ENCODE assay signal across 8 mouse cellular contexts in the genomic region with DNA sequence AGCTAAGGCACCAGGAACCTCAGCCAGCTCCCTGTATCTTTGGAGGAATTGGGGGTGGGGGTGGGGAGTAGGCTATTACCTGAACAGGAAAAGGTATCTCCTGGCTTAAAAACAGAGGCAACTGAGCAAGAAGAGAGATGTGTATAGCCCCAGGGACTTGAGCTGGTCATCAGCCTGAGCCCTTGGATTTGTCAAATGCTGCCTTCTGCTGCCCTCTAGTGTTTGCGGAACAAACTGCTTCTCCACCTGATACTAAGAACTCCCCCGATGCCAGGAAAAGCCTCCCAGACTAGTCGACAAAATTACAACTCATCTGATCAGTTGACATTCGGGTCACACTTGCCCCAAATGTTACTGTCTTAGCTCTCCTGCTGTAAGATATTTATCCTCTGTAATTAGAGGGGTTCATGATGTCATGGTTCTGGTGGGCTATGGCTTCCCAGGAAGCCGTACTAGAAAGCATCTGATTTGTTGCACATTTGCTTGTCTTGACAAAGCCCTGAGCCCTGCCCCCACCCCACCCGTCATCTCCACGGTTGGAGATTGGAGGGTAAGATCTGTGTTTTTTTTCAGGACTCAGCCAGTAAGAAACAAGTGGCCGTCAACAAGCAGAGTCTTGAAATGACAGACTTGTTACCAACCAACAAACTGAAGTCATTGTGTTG. TPM values are rescaled to one million over a fixed set of nuclear protein-coding genes. Genes with fewer than 3 reads are reported as not detected.
DNase-seq lines count a peak whose midpoint lies in the region; ATAC-seq and TF ChIP-seq lines count a peak whose summit lies in the region.

No protein-coding gene starts in this region.

- H3K9me3 ChIP-seq in forebrain, embryonic 10.5 days: 0 out of 2 replicates have a peak, but pooled peaks cover 3% of the 10 kb centered on the region
- H3K9me3 ChIP-seq in heart, embryonic 14.5 days (ENCODE audit: control insufficient read depth, low read length): no peaks in the 10 kb centered on the region
- H3K9me3 ChIP-seq in liver, embryonic 12.5 days (replicated peaks): no peaks in the 10 kb centered on the region
- 0 out of 2 replicates have a peak, but pooled peaks cover 6% of the 10 kb centered on the region for H3K9me3 ChIP-seq in neural tube, embryonic 12.5 days
- H3K9me3 ChIP-seq in stomach, postnatal 0 days (ENCODE audit: control insufficient read depth, low read length): no peaks in the 10 kb centered on the region

- H3K4me1 ChIP-seq in forebrain, embryonic 10.5 days: no peaks in the 10 kb centered on the region
- peaks cover 3 to 4% of the 10 kb centered on the region in 2 experiments; a peak in 1 of 4 replicates for H3K4me1 ChIP-seq in heart, embryonic 14.5 days (ENCODE audit: control insufficient read depth in 2 of 2, insufficient read depth in 2 of 2, low read length in 2 of 2)
- H3K4me1 ChIP-seq in liver, embryonic 12.5 days: peaks cover 3% of the 10 kb centered on the region; the same call in 1 of the 2 replicates
- H3K4me1 ChIP-seq in neural tube, embryonic 12.5 days: no peaks in the 10 kb centered on the region
- H3K4me1 ChIP-seq in stomach, postnatal 0 days (replicated peaks; ENCODE audit: control insufficient read depth, insufficient read depth): no peaks in the 10 kb centered on the region

- no peak overlapping the region for H3K9ac ChIP-seq in heart, embryonic 14.5 days (ENCODE audit: low read length)
- H3K9ac ChIP-seq in liver, embryonic 12.5 days: no peak overlapping the region
- H3K9ac ChIP-seq in neural tube, embryonic 12.5 days: no peak overlapping the region
- no peak overlapping the region for H3K9ac ChIP-seq in stomach, postnatal 0 days (ENCODE audit: low read length)

- 0 out of 2 replicates have a peak overlapping the region, but pooled peaks have one; percentile 29 for H3K4me2 ChIP-seq in heart, embryonic 14.5 days (ENCODE audit: low read length)
- no peak overlapping the region for H3K4me2 ChIP-seq in liver, embryonic 12.5 days
- no peak overlapping the region; the same call in 1 of the 2 replicates for H3K4me2 ChIP-seq in neural tube, embryonic 12.5 days (replicated peaks)
- H3K4me2 ChIP-seq in stomach, postnatal 0 days (replicated peaks; ENCODE audit: low read depth): no peak overlapping the region

- 24% methylated on average over 8 of the region's 8 CpGs for WGBS in forebrain, embryonic 10.5 days
- 14% methylated on average over 8 of the region's 8 CpGs for WGBS in heart, embryonic 14.5 days
- 18% methylated on average over 8 of the region's 8 CpGs for WGBS in liver, embryonic 12.5 days (ENCODE audit: insufficient replicate concordance)
- 14% methylated on average over 8 of the region's 8 CpGs for WGBS in neural tube, embryonic 12.5 days
- WGBS in stomach, postnatal 0 days: 12% methylated on average over 8 of the region's 8 CpGs

- H3K27me3 ChIP-seq in forebrain, embryonic 10.5 days (ENCODE audit: poor library complexity, severe bottlenecking): peaks cover 3% of the 10 kb centered on the region; the same call in 1 of the 2 replicates
- H3K27me3 ChIP-seq in heart, embryonic 14.5 days (ENCODE audit: control insufficient read depth, insufficient read depth, low read length): no peaks in the 10 kb centered on the region
- no peaks in the 10 kb centered on the region for H3K27me3 ChIP-seq in liver, embryonic 12.5 days (replicated peaks)
- H3K27me3 ChIP-seq in neural tube, embryonic 12.5 days (replicated peaks): no peaks in the 10 kb centered on the region
- no peaks in the 10 kb centered on the region for H3K27me3 ChIP-seq in stomach, postnatal 0 days (ENCODE audit: control insufficient read depth, insufficient read depth, low read length)

- ATAC-seq in heart, embryonic 14.5 days (ENCODE audit: insufficient number of reproducible peaks, insufficient read depth, low FRiP score, low read depth): no peak
- ATAC-seq in liver, embryonic 12.5 days: peak; percentile 19; the same call in 1 of the 2 replicates
- peak; percentile 54; the same call in 1 of the 2 replicates for ATAC-seq in neural tube, embryonic 12.5 days (ENCODE audit: low FRiP score, low read depth)
- peak; percentile 70; the same call in 1 of the 2 replicates for ATAC-seq in stomach, postnatal 0 days (ENCODE audit: low FRiP score, low TSS enrichment)

- no peak overlapping the region for H3K27ac ChIP-seq in forebrain, embryonic 10.5 days
- H3K27ac ChIP-seq in heart, embryonic 14.5 days (replicated peaks in 1 of 2; ENCODE audit: control insufficient read depth in 1 of 2, insufficient read depth in 1 of 2, low read depth in 2 of 2, low read length in 2 of 2): no peak overlapping the region
- no peak overlapping the region for H3K27ac ChIP-seq in liver, embryonic 12.5 days
- no peak overlapping the region for H3K27ac ChIP-seq in neural tube, embryonic 12.5 days
- no peak overlapping the region for H3K27ac ChIP-seq in stomach, postnatal 0 days (replicated peaks)

- peak; percentile 19 to 55 for DNase-seq in CD8-positive naive resting alpha-beta T cell, adult 2 months (ENCODE audit: low read depth in 2 of 2, low spot score in 2 of 2)
- DNase-seq in brain, embryonic 18.5 days (ENCODE audit: low read depth, low spot score): peak; percentile 64
- peak; percentile 73 for DNase-seq in forebrain, embryonic 10.5 days (ENCODE audit: extremely low spot score, low spot score)
- peak; percentile 89 for DNase-seq in kidney, postnatal 10 days
- DNase-seq in stomach, postnatal 0 days (ENCODE audit: low spot score): peak; percentile 82

- peaks cover 17% of the 10 kb centered on the region for H3K36me3 ChIP-seq in forebrain, embryonic 10.5 days (replicated peaks)
- 0 out of 2 replicates have a peak, but pooled peaks cover 1% of the 10 kb centered on the region for H3K36me3 ChIP-seq in heart, embryonic 14.5 days (ENCODE audit: control insufficient read depth, insufficient read depth, low read length)
- H3K36me3 ChIP-seq in liver, embryonic 12.5 days: peaks cover 14% of the 10 kb centered on the region
- H3K36me3 ChIP-seq in neural tube, embryonic 12.5 days: peaks cover 6% of the 10 kb centered on the region; the same call in 1 of the 2 replicates
- H3K36me3 ChIP-seq in stomach, postnatal 0 days (ENCODE audit: control insufficient read depth, insufficient read depth, low read length): no peaks in the 10 kb centered on the region; the same call in 1 of the 2 replicates

- no peak overlapping the region for H3K4me3 ChIP-seq in forebrain, embryonic 10.5 days
- no peak overlapping the region for H3K4me3 ChIP-seq in heart, embryonic 14.5 days (ENCODE audit: control insufficient read depth in 1 of 2, insufficient read depth in 1 of 2, low read depth in 1 of 2, low read length in 2 of 2)
- H3K4me3 ChIP-seq in liver, embryonic 12.5 days: no peak overlapping the region
- H3K4me3 ChIP-seq in neural tube, embryonic 12.5 days: no peak overlapping the region
- no peak overlapping the region for H3K4me3 ChIP-seq in stomach, postnatal 0 days (ENCODE audit: low read depth, low read length)

- TF ChIP-seq EP300 in stomach, postnatal 0 days (optimal IDR thresholded peaks at IDR 0.05): no peak

- TF ChIP-seq CTCF in stomach, postnatal 0 days (IDR thresholded peaks at IDR 0.05; ENCODE audit: low read depth): peak; percentile 90

RNA-seq across cellular contexts. Expression of a gene that starts 19.7 kb away (rescaled TPM):
- 88.3 and 88.5 TPM in 2 replicates for polyA plus RNA-seq in forebrain, embryonic 10.5 days (2016; fragmentation: Nextera tagmentation; extraction: Ambion mirVana)
- polyA plus RNA-seq in heart, embryonic 14.5 days (2014; fragmentation: Nextera tagmentation; extraction: Ambion mirVana): 39.7 and 49.9 TPM in 2 replicates
- 51.0 and 59.5 TPM in 2 replicates for polyA plus RNA-seq in liver, embryonic 12.5 days (2016; fragmentation: Nextera tagmentation; extraction: Ambion mirVana)
- 69.5 and 75.8 TPM in 2 replicates for polyA plus RNA-seq in neural tube, embryonic 12.5 days (2016; fragmentation: Nextera tagmentation; extraction: Ambion mirVana)
- polyA plus RNA-seq in stomach, postnatal 0 days (2015; fragmentation: Nextera tagmentation; extraction: Ambion mirVana): 33.2 and 35.2 TPM in 2 replicates

RNA-seq across cellular contexts. Expression of a gene that starts 58.9 kb away (rescaled TPM):
- 2.7 and 3.1 TPM in 2 replicates for polyA plus RNA-seq in forebrain, embryonic 10.5 days (2016; fragmentation: Nextera tagmentation; extraction: Ambion mirVana)
- polyA plus RNA-seq in heart, embryonic 14.5 days (2014; fragmentation: Nextera tagmentation; extraction: Ambion mirVana): 24.7 and 25.9 TPM in 2 replicates
- polyA plus RNA-seq in liver, embryonic 12.5 days (2016; fragmentation: Nextera tagmentation; extraction: Ambion mirVana): 4.9 and 5.8 TPM in 2 replicates
- 7.2 and 7.7 TPM in 2 replicates for polyA plus RNA-seq in neural tube, embryonic 12.5 days (2016; fragmentation: Nextera tagmentation; extraction: Ambion mirVana)
- 9.6 and 9.8 TPM in 2 replicates for polyA plus RNA-seq in stomach, postnatal 0 days (2015; fragmentation: Nextera tagmentation; extraction: Ambion mirVana)

Comparison
In these comparisons a context has a peak if more than half of its experiments do, and no peak if none do; other contexts are left out.
1. DNase-seq: peak in every context shown above with its lines; median percentile 89 in kidney, postnatal 10 days; 82 in stomach, postnatal 0 days; 73 in forebrain, embryonic 10.5 days; 64 in brain, embryonic 18.5 days; 37 in CD8-positive naive resting alpha-beta T cell, adult 2 months.